Mouse (Mus musculus) adrenal gland (tissue): ENCODE results near the gene Gab2.

Experiments
- intact Hi-C: fragments of 180-260 bp; cut with DNase I; formaldehyde crosslinking; loops from one replicate; pipeline ENCODE4 v1.15.1; 2025

The Gab2 gene

GRCm38 (mm10) chr7:97108119-97108518, 26.7 kb downstream of the Gab2 start:
- intact Hi-C loops = no loop called here

- intact Hi-C loops = no loop called here
These were observed 47.6 kb downstream of the Gab2 start for GRCm38 (mm10) chr7:97128949-97129348.

- intact Hi-C loops = no loop called here
These were observed 55.1 kb downstream of the Gab2 start for GRCm38 (mm10) chr7:97136453-97136852.

- intact Hi-C loops = no loop called here
These were observed 69.9 kb downstream of the Gab2 start for GRCm38 (mm10) chr7:97151082-97151813.

GRCm38 (mm10) chr7:97154756-97155487, 73.5 kb downstream of the Gab2 start:
- intact Hi-C loops = no loop called here

- intact Hi-C loops = no loop called here
These were observed 82.9 kb downstream of the Gab2 start for GRCm38 (mm10) chr7:97164261-97164660.

- intact Hi-C loops = no loop called here
These were observed 89.7 kb downstream of the Gab2 start for GRCm38 (mm10) chr7:97171089-97171488.

GRCm38 (mm10) chr7:97171719-97172118, 90.3 kb downstream of the Gab2 start:
- intact Hi-C loops = no loop called here

- intact Hi-C loops = no loop called here
These were observed 90.7 kb downstream of the Gab2 start for GRCm38 (mm10) chr7:97172126-97172525.

GRCm38 (mm10) chr7:97181931-97182330, 100.5 kb downstream of the Gab2 start:
- intact Hi-C loops = no loop called here

- intact Hi-C loops = no loop called here
These were observed 102.0 kb downstream of the Gab2 start for GRCm38 (mm10) chr7:97183426-97183825.

GRCm38 (mm10) chr7:97184005-97184404, 102.6 kb downstream of the Gab2 start:
- intact Hi-C loops = no loop called here

- intact Hi-C loops = no loop called here
These were observed 106.1 kb downstream of the Gab2 start for GRCm38 (mm10) chr7:97187387-97188081.

- intact Hi-C loops = no loop called here
These were observed 107.7 kb downstream of the Gab2 start for GRCm38 (mm10) chr7:97189116-97189515.

- intact Hi-C loops = no loop called here
These were observed 122.5 kb downstream of the Gab2 start for GRCm38 (mm10) chr7:97203907-97204306.

- intact Hi-C loops = no loop called here
These were observed 127.6 kb downstream of the Gab2 start for GRCm38 (mm10) chr7:97208811-97209549.

GRCm38 (mm10) chr7:97210064-97210685, 128.8 kb downstream of the Gab2 start:
- intact Hi-C loops = no loop called here

GRCm38 (mm10) chr7:97211117-97211516, 129.7 kb downstream of the Gab2 start:
- intact Hi-C loops = no loop called here

- intact Hi-C loops = no loop called here
These were observed 142.4 kb downstream of the Gab2 start for GRCm38 (mm10) chr7:97223836-97224235.

GRCm38 (mm10) chr7:97245261-97245949, 164.0 kb downstream of the Gab2 start:
- intact Hi-C loops = no loop called here
